Mouse (Mus musculus) CH12.LX (cell line): ENCODE results near the gene Pbx2. TPM values are rescaled to one million over a fixed set of nuclear protein-coding genes. Genes with fewer than 3 reads are reported as not detected.

Experiments used
- DNase-seq: peaks from one replicate; pipeline ENCODE4 v3.0.0-alpha.2; 2013; ENCODE audit errors: extremely low read depth
- H3K27ac ChIP-seq: 2 replicates; pipeline ENCODE4 v1.5.1; 2012; ENCODE audit warnings: low read depth, mild to moderate bottlenecking, control low read depth, moderate library complexity; ENCODE audit not compliant: insufficient read depth
- H3K27me3 ChIP-seq: replicated peaks from 2 replicates; pipeline ENCODE3; 2012; ENCODE audit warnings: inconsistent platforms
- H3K36me3 ChIP-seq, 2 experiments: replicated peaks in 1 of 2; 2 replicates each; pipeline versions ENCODE3 to v1.6.1; 2012; ENCODE audit warnings: inconsistent platforms in 1 of 2, low read length in 1 of 2, mild to moderate bottlenecking in 1 of 2, mixed read lengths in 1 of 2, moderate library complexity in 1 of 2; ENCODE audit not compliant: control insufficient read depth in 1 of 2, insufficient read depth in 1 of 2
- H3K4me1 ChIP-seq, 2 experiments: 2 replicates each; pipeline ENCODE4 v1.6.1; 2012; ENCODE audit warnings: inconsistent platforms in 1 of 2, moderate library complexity in 1 of 2; ENCODE audit not compliant: insufficient read depth in 2 of 2, control insufficient read depth in 1 of 2
- H3K4me2 ChIP-seq: 2 replicates; pipeline ENCODE4 v1.6.1; 2012; ENCODE audit warnings: low read depth, mild to moderate bottlenecking, control low read depth; ENCODE audit not compliant: poor library complexity, insufficient read depth, severe bottlenecking
- H3K4me3 ChIP-seq, 3 experiments: fragments of 150-350 bp in 1 of 3; sonication (generic) in 1 of 3; replicated peaks in 1 of 3; 2 replicates each; pipeline versions ENCODE3 to v1.5.1; 2011 to 2012; ENCODE audit warnings: low read depth in 2 of 3, low read length in 2 of 3, mild to moderate bottlenecking in 2 of 3, moderate library complexity in 2 of 3, control low read depth in 1 of 3, improper control_type of control experiment in 1 of 3, inconsistent platforms in 1 of 3, mixed read lengths in 1 of 3; ENCODE audit not compliant: poor library complexity in 1 of 3
- H3K79me2 ChIP-seq: replicated peaks from 2 replicates; pipeline ENCODE4 v1.6.1; 2012; ENCODE audit warnings: mild to moderate bottlenecking, moderate library complexity; ENCODE audit not compliant: control insufficient read depth, poor library complexity, insufficient read depth, severe bottlenecking; ENCODE audit errors: extremely low read depth
- H3K9ac ChIP-seq: 2 replicates; pipeline ENCODE4 v1.6.1; 2012; ENCODE audit warnings: low read depth, mild to moderate bottlenecking, control low read depth, moderate library complexity; ENCODE audit not compliant: insufficient read depth
- H3K9me3 ChIP-seq: replicated peaks from 2 replicates; pipeline ENCODE3; 2012; ENCODE audit warnings: low read length, inconsistent platforms, mixed read lengths
- BHLHE40 ChIP-seq: IDR thresholded peaks from 2 replicates; pipeline ENCODE4 v1.6.1; 2011; ENCODE audit warnings: mild to moderate bottlenecking, low read depth, low read length, improper control_type of control experiment
- CHD1 ChIP-seq: IDR thresholded peaks from 2 replicates; pipeline ENCODE4 v1.6.1; 2012; ENCODE audit warnings: low read depth, low read length, improper control_type of control experiment, inconsistent platforms
- CHD2 ChIP-seq: IDR thresholded peaks from 2 replicates; pipeline ENCODE4 v1.6.1; 2011; ENCODE audit warnings: low read length, improper control_type of control experiment
- IRF4 ChIP-seq: IDR thresholded peaks from 2 replicates; pipeline ENCODE4 v1.6.1; 2014; ENCODE audit warnings: low read depth, mild to moderate bottlenecking, inconsistent platforms, low read length, improper control_type of control experiment
- JUN ChIP-seq: IDR thresholded peaks from 2 replicates; pipeline ENCODE4 v1.6.1; 2011; ENCODE audit warnings: low read depth, mild to moderate bottlenecking, low read length, improper control_type of control experiment, moderate library complexity; ENCODE audit not compliant: insufficient read depth
- MAFK ChIP-seq: IDR thresholded peaks from 2 replicates; pipeline ENCODE4 v1.6.1; 2011; ENCODE audit warnings: low read length, improper control_type of control experiment; ENCODE audit not compliant: insufficient replicate concordance
- MAX ChIP-seq: IDR thresholded peaks from 2 replicates; pipeline ENCODE4 v1.6.1; 2011; ENCODE audit warnings: low read length, improper control_type of control experiment
- NELFE ChIP-seq: IDR thresholded peaks from 2 replicates; pipeline ENCODE4 v1.6.1; 2011; ENCODE audit warnings: low read depth, low read length, improper control_type of control experiment
- PAX5 ChIP-seq: IDR thresholded peaks from 2 replicates; pipeline ENCODE4 v1.6.1; 2012; ENCODE audit warnings: low read length, inconsistent platforms, mixed read lengths
- POLR2A ChIP-seq: IDR thresholded peaks from 2 replicates; pipeline ENCODE4 v1.6.1; 2011; ENCODE audit warnings: low read depth, mild to moderate bottlenecking, improper control_type of control experiment, low read length
- SIN3A ChIP-seq: IDR thresholded peaks from 2 replicates; pipeline ENCODE4 v1.6.1; 2012; ENCODE audit warnings: low read length, improper control_type of control experiment, inconsistent platforms
- SMC3 ChIP-seq: IDR thresholded peaks from 2 replicates; pipeline ENCODE4 v1.6.1; 2011; ENCODE audit warnings: low read depth, low read length, improper control_type of control experiment
- TBP ChIP-seq: conservative IDR thresholded peaks from 2 replicates; pipeline ENCODE4 v1.6.1; 2011; ENCODE audit warnings: low read depth, low read length, improper control_type of control experiment
- UBTF ChIP-seq: IDR thresholded peaks from 2 replicates; pipeline ENCODE4 v1.6.1; 2012; ENCODE audit warnings: low read depth, mild to moderate bottlenecking, inconsistent platforms, low read length, improper control_type of control experiment, moderate library complexity
- USF2 ChIP-seq: conservative IDR thresholded peaks from 2 replicates; pipeline ENCODE4 v1.6.1; 2011; ENCODE audit warnings: low read depth, low read length, improper control_type of control experiment
- ZKSCAN1 ChIP-seq: IDR thresholded peaks from 2 replicates; pipeline ENCODE4 v1.6.1; 2012; ENCODE audit warnings: low read depth, inconsistent platforms, low read length, improper control_type of control experiment, borderline replicate concordance
- ZNF384 ChIP-seq: IDR thresholded peaks from 2 replicates; pipeline ENCODE4 v1.6.1; 2012; ENCODE audit warnings: low read depth, low read length, improper control_type of control experiment, inconsistent platforms
- dilution Hi-C: fragments of 300-500 bp; cut with MboI; formaldehyde crosslinking; loops from 2 replicates; pipeline ENCODE4 v1.14.3; 2020; ENCODE audit warnings: low sequenced_read_pairs; ENCODE audit not compliant: extremely low pct_unique_long_range_greater_than_20kb, extremely low pct_ligation_motif_present
- in situ Hi-C: fragments of 300-500 bp; cut with MboI; formaldehyde crosslinking; loops from 3 replicates; pipeline ENCODE4 v1.14.3; 2019; ENCODE audit warnings: low sequenced_read_pairs, low pct_ligation_motif_present, low pct_unique_long_range_greater_than_20kb, mixed read lengths
- polyA plus RNA-seq: library from polyadenylated mRNA; unstranded; fragments of >175 nt; gene quantifications from 2 replicates; pipeline ENCODE4 v1.2.1, GENCODE M21; 2012; ENCODE audit warnings: low read depth; ENCODE audit not compliant: insufficient read length
- total RNA-seq, 2 experiments: library from RNA; depleted of rRNA; stranded (reverse); fragments of 300-350 nt in 1 of 2; fragments of >200 nt in 1 of 2; gene quantifications; 2 replicates each; pipeline ENCODE4 v1.2.3; 2012 to 2014

The Pbx2 gene
- total and polyA plus RNA-seq, 3 experiments, result 30.0 to 50.5 (median 41.0) TPM

DNA sequence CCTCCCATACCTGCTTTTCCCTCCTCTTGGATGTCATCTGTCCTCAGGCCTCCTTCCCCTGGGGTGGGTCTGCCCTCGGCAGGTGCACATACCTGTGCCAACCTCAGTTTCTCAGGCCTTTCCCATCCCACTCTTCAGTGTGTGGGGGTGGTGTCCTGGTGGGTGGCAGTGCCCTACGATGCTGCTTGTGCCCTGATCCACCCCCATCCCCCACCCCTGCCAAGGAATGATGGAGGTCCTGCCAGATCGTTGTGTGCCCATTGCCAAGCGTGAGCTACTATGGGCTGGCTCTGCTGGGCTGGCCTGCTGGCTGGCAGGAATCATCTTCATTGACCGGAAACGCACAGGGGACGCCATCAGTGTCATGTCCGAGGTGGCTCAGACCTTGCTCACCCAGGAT lies 20.0 kb downstream of the Pbx2 start:
- H3K27me3 ChIP-seq, result no peaks in the 10 kb centered on the region
- dilution Hi-C loops, result no loop called here
- H3K4me1 ChIP-seq, result peaks cover 9 to 26% of the 10 kb centered on the region in 2 experiments
- H3K4me3 ChIP-seq, result no peak overlapping the region
- peaks cover 39 to 82% of the 10 kb centered on the region in 2 experiments for H3K36me3 ChIP-seq
- peaks cover 5% of the 10 kb centered on the region for H3K79me2 ChIP-seq
- TF ChIP-seq UBTF (no peak), JUN (no peak), IRF4 (no peak), CHD1 (no peak), ZNF384 (no peak), MAFK (no peak)
- H3K9ac ChIP-seq, result no peak overlapping the region
- H3K27ac ChIP-seq, result no peak overlapping the region
- H3K9me3 ChIP-seq, result no peaks in the 10 kb centered on the region
- no peak for DNase-seq
- in situ Hi-C loops, result no loop called here
- H3K4me2 ChIP-seq, result no peak overlapping the region

DNA sequence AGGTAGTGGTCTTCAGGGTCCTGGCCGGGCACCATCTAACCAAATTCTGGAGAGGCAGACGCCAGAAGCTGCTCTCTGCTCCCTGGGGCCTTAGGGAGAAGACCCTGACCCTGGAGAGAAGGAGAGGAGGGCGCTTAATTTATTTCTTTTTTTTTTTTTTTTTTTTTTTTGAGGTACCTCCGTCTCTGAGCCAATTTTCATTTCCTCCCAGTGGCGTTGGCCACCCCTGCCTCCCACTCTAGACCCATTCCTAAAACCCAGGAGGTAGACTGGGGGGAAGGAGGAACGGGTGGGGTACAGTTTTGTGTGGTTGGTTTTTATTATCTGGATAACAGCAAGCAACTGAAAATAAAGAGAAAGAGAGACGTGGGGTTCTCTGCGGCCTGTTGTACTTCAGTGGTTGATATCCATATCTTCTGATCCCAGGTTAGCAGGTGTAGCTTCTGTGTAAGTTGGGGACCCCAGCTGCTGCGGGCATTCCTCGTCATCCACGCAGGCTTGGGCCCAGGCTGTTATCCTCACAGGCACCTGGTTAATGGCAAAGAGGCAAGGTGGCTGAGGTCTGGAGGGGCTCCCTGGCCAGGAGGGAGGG lies 22.1 kb downstream of the Pbx2 start:
- no peak overlapping the region for H3K4me2 ChIP-seq
- dilution Hi-C loops, result no loop called here
- H3K27ac ChIP-seq, result no peak overlapping the region
- peaks cover 2 to 9% of the 10 kb centered on the region in 2 experiments; a peak in 2 of 4 replicates for H3K4me1 ChIP-seq
- DNase-seq, result no peak
- no peaks in the 10 kb centered on the region for H3K27me3 ChIP-seq
- H3K79me2 ChIP-seq, result no peaks in the 10 kb centered on the region
- peaks cover 39 to 73% of the 10 kb centered on the region in 2 experiments for H3K36me3 ChIP-seq
- in situ Hi-C loops, result no loop called here
- no peak overlapping the region for H3K4me3 ChIP-seq
- no peak overlapping the region for H3K9ac ChIP-seq
- TF ChIP-seq TBP (no peak), POLR2A (no peak), ZKSCAN1 (no peak), MAFK (no peak), SIN3A (no peak), NELFE (no peak), USF2 (no peak), PAX5 (no peak), CHD2 (no peak), UBTF (no peak), BHLHE40 (no peak), MAX (no peak), SMC3 (no peak)
- no peaks in the 10 kb centered on the region for H3K9me3 ChIP-seq
